Mouse (Mus musculus): ENCODE data around the gene Ptafr.

GRCm38 (mm10) chr4:132519188-132519587 is 44.7 kb upstream of the Ptafr start:
- TF ChIP-seq CTCF (IDR thresholded peaks at IDR 0.05; ENCODE audit: low read depth, low read length): no peak
- TF ChIP-seq POLR2A (IDR thresholded peaks at IDR 0.05; ENCODE audit: insufficient read depth, low read length): no peak
